Mouse (Mus musculus): ENCODE results near the gene Rnase13. TPM values are rescaled to one million over a fixed set of nuclear protein-coding genes. Genes with fewer than 3 reads are reported as not detected.

Rnase13 gene
- total RNA-seq, 2 experiments from 2014 or later: not detected

DNA sequence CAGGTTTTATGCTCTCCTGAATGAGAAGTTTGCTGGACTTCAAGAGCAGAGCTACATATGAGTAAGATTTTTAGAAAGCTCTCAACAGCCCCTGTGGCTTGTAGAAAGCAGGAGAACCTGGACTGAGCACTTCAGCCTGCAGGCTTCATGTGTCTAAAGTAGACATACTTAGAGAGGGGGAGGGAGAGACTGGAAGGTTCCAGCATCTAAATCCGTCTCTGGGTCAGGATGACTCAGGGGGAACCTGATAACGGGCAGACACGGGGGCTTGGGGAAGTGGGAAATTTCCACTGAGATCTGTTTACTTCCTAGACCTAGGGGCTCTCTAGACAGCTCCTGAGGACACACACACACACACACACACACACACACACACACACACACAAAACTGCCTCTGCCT, 7.5 kb downstream of the Rnase13 start:
- no peak for DNase-seq (ENCODE audit: extremely low spot score in 1 of 2, low spot score in 2 of 2)
- intact Hi-C loops (cut with DNase I): no loop called here

DNA sequence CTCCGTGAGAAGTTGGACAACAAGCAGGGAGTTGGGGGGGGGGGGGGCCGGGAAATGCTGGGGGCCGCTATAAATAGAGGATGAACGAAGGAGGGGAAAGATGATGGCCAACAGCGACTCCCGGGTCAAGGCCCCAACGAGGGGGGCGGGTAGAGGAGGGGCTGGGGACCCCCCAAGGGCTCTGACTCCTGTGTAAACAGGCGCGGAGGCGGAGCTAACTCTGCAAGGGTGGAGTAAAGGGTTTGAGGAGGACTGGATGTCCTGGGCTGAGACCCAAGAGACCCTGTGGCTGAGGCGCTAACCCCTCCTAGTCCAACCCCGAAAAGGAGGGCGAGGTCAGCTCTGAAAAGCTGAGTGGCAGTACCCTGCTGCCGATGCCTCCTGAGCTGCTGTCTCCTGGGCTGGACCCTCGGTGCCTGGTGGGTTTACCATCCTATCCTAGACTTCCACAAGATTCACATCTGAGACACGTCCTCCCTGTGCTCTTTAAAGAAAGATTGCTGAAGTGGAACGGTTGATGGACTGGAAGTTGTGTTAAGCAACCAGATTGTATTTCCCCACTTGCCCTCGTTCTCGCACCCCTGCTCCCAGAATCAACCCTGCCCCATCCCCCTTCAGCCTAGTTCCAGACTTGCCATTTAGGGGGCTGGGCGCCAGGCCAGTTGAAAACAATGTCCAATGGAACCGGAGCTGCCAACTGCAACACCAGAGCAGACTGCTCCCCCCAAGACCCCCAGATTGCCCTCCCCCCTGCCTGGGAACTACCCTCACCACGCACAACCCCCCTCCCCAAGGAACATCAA, 8.4 kb downstream of the Rnase13 start, which contains the start of gene Ndrg2:
Ndrg2 (minus strand) TSS at position 199 of the 803 bp plus-strand sequence.
- intact Hi-C loops (cut with DNase I): no loop called here
- DNase-seq (ENCODE audit: extremely low spot score in 1 of 2, low spot score in 2 of 2): peak; percentile 87 to 92

DNA sequence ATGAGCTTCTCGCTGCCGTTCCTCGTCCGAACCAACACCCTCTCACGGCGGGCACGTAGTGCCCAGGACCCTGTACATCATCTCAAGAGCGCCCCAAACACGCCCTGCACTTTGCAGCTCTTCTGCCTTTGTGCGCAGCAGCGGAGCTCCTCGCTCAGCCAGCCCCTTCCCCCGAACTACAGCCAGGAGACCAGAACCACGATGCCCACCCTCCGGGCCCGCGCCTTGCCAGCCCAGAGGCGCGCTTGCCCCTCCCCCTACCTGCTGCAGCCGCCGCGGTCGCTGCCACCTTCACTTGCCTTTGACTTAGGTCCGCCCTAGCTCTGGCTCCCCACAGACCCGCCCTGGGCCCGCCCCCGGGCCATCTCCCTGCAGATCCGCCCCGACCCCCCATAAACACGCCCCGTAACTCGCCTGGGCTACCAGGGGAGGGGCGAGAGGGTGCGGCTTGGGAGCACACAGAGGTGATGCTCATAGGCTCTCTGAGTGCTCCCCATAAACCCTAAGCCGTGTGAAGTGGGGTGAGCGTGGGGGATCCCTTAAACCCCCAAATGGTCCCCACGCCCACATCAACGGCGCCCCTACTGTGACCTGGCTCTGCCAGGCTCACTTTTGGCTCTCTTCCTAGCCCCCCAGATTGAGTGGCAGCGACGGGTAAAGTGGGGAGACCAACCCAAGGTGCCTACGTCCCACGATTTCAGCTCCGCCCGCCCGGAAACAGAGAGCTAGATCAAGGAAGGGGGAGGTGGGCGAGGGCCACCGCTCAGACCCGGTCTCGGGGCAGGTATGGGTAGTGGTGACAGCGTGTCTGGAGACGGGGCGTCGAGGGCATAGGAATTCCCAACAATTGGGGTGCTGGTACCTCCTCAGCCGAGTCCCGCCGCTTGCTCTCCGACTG, 9.3 kb downstream of the Rnase13 start:
- DNase-seq (ENCODE audit: extremely low spot score in 1 of 2, low spot score in 2 of 2): peak; percentile 59 to 90
- intact Hi-C loops (cut with DNase I): no loop called here

DNA sequence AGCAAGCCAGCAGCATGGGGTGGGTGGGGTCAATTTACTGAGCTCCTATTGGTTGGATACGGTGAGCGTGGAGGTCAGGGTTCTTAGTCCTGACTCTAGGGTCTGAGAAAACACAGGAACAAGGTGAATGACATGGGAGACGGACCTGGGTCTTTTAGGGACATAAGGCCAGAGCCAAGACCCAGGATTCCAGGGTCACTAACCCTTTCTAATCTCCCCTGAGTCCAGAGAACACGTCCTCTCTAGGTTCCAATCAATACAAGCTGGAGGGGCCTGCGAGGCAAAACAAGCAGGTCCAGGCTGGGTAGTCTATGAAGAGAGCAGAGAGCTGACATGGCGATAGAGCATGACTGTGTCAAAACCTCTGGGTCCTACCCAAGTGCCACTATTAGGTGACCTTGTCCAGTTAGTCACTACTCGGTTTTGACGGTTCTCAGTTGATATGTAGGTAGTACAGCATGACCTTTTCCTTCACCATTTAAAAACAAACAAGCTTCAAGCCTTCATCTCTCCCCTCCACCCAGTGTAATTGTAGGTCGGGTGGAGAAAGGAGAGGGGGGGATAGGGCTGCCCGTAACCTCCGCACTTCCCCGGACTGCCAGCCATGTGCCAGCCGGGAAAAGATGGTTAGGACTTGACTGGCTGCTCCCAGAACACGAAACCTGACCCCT, 10.0 kb downstream of the Rnase13 start:
- no peak for DNase-seq (ENCODE audit: extremely low spot score in 1 of 2, low spot score in 2 of 2)
- intact Hi-C loops (cut with DNase I): no loop called here

DNA sequence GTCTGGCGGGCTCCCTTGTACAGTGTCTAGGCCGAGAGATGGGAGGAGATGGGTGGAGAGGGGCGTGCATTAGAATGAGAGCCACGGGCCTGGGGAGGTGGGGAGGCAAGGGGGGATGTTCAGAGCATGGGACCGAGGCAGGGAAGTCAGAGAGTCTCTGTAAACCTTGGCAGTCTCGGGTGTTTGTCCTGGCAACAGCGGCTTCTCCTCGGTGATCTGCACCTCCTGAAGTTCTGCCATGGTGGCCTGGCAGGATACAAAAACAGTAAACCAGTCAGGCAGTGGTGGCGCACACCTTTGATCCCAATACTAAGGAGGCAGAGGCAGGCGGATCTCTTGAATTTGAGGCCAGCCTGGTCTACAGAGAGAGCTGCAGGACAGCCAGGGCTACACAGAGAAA, 11.3 kb downstream of the Rnase13 start:
- intact Hi-C loops (cut with DNase I): no loop called here
- DNase-seq (ENCODE audit: extremely low spot score in 1 of 2, low spot score in 2 of 2): no peak

DNA sequence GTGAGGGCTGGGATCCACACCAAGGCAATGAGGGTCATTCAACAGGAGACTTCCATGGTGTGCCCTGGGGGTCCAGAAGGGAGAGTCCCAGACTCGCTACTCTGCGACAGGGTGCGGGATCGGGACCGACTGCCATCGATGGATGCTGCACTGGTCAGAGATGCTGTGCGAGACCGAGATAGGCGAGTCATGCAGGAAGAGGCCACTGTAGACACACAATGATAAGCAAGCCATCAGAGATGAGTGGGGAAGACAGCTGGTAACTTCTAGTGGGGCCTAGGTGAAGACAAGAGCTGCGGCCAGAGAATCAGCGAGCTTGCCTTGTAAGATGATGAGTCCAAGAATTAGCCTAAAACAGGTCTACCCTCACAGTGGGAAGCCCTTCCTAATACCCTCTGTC, 16.5 kb downstream of the Rnase13 start:
- no peak for DNase-seq (ENCODE audit: extremely low spot score in 1 of 2, low spot score in 2 of 2)
- intact Hi-C loops (cut with DNase I): loop anchor here (5.0 to 10.0 kb wide), 2 partner anchors 116 to 289 kb away; partner anchors contain the start of genes Supt16 and Zfp219

DNA sequence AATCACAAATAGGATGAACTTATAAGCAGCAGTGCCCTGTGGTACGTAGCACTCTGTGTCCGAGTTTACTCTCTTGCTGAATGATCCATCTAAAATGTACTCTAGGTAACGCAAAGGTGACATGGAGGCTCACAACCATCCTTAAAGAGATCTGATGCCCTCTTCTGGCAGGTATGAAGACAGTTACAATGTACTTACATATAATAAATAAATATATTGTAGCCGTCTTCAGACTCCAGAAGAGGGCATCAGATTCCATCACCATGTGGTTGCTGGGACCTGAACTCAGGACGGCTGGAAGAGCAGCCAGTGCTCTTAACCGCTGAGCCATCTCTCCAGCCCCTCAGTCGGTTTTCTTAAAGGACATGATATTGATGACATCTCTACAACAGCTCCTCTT, 17.9 kb downstream of the Rnase13 start:
- DNase-seq (ENCODE audit: extremely low spot score in 1 of 2, low spot score in 2 of 2): no peak
- intact Hi-C loops (cut with DNase I): loop anchor here (2.0 to 10.0 kb wide), 3 partner anchors 26 to 290 kb away; partner anchors contain the start of genes Supt16 and Zfp219

DNA sequence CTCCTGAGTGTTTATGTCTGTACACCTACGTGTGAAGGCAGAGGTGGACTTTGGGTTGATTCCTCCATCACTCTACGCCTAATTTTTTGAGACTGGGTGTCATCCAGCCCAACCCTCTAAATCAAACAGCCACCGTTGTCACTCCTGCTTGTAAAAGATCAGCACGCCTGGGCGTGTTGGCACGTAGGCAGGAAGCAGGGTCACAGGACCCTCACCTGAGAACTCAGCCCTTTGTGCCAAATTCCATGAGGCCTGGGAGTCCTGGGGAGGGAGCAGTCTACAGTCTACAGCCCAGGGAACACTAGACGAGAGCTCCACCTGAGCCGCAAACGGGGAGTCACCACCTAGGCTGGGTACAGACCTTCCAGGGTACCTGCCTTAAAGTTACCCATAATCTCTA, 18.8 kb downstream of the Rnase13 start:
- intact Hi-C loops (cut with DNase I): loop anchor here (2.0 to 10.0 kb wide), 2 partner anchors 27 to 291 kb away; partner anchors contain the start of gene Supt16
- DNase-seq (ENCODE audit: extremely low spot score in 1 of 2, low spot score in 2 of 2): no peak

DNA sequence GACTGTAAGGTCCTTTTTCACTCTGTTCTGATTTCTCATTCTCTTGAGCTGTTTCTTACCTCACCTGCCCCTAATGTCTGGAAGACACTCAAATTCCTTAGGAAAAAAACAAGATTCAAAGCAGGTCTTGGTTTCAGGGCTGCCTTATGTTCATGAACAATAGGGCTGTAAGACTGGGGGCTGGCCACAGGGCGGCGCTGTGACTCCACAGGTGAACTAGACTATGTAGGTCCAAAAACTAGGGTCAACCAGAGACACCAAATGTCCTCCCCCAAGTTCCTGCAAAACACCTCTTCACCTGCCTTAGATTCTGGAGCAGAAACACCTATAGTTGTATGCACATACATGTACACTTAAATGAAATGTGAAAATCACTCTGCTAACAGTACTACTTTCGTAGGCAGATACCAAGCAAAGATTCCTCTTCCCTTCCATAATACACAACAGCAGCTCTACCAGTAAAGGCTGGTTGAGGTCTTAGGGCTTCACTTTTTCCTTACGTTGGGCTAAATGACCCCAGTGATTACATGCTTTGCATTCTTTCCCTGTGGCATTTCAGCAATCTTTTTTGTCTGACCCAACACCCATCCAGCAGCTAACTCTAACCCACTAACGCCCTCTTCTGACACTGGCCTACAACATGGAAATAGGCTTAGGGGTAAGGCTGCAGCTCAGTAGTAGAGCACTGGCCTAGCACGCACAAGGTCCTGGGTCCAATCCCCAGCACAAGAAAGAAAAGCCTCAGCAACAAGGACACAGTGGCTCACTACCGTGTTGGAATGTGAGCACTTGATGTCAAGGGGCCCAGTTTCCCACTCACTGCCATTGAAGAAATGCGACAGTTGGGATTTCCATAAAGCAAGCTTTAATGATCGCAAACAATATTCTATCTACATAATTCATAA, 19.5 kb downstream of the Rnase13 start:
- DNase-seq (ENCODE audit: extremely low spot score in 1 of 2, low spot score in 2 of 2): peak; percentile 49 to 78
- intact Hi-C loops (cut with DNase I): loop anchor here (10.0 kb wide), 1 partner anchor 292 kb away; the partner anchor contains the start of gene Supt16

DNA sequence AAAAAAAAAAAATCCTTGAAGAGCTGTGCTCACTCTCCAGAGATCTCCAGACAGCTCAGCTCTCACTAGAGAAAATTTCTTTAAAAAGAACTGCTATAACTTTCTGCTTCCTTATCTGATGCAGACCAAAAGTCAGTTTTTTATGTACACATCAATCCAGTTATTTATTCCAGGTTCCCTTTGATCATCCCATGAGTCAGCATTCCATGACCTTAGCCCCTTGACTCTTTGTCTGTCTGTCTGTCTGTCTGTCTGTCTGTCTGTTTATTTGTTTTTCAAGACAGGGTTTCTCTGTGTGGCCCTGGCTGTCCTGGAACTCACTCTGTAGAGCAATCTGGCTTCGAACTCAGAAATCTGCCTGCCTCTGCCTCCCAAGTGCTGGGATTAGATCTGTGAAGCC, 23.2 kb downstream of the Rnase13 start:
- intact Hi-C loops (cut with DNase I): no loop called here
- DNase-seq (ENCODE audit: extremely low spot score in 1 of 2, low spot score in 2 of 2): no peak

DNA sequence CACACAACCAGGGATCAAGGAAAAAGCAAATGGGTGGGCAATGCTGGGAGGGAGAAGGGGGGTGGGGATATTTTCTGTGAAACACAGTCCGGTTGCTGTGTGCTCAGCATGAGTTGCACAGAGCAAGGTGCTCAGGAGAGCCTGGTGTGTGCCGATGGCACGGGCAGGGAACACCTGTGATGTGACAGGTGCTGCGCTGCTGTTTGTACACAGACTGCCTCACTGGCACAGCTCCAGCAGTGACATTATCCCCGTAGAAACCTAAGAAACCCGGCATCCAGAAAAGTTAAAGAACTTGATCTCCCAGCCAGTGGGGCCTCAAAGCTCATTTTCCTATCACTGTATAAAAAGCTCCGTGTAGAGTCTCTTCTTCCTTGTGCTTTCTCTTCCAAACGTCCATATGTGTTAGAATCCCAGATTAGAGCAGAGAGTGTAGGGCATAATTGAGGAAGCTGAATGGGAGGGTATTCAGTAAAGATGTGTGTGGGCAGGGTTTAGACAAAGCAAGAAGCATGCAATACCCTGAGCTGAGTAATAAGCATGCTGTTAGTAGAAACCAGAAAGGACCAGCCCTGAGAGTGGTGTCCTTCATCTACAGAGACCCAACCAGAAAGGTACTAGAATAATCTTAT, 25.9 kb downstream of the Rnase13 start:
- DNase-seq (ENCODE audit: extremely low spot score in 1 of 2, low spot score in 2 of 2): no peak
- intact Hi-C loops (cut with DNase I): no loop called here

DNA sequence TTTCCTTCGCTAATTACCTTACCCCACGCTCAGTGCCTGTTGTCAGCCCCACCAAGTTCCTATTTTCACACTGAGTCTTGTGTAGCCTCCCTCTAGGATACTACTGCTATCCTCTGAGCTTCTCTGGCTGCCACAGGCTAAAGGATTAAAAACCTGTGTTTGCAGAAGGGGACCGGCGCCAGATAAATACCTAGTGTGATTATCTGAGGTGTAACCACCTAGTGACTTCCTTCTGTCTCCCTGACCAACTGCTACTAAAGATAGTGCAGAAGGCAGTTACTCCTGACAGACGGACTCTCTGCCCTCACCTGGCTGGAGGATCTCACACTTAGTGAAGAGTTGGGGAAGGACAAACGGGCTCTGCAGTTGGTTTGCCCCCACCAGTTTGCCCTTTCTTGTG, 26.6 kb downstream of the Rnase13 start:
- DNase-seq (ENCODE audit: extremely low spot score in 1 of 2, low spot score in 2 of 2): no peak
- intact Hi-C loops (cut with DNase I): no loop called here

DNA sequence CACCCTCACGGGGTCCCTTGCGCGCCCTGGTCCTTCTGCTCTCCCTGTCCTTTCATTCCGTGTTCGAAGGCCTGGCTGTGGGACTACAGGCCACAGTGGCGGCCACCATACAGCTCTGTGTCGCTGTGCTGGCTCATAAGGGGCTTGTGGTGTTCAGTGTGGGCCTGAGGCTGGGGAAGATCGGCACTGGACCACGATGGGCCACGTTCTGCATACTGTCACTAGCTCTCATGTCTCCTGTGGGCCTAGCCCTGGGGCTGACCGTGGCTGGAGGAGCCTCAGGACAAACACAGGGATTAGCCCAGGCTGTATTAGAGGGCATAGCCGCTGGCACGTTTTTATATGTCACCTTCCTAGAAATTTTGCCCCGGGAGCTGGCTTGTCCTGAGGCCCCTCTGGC, 27.5 kb downstream of the Rnase13 start:
- DNase-seq (ENCODE audit: extremely low spot score in 1 of 2, low spot score in 2 of 2): no peak
- intact Hi-C loops (cut with DNase I): no loop called here

DNA sequence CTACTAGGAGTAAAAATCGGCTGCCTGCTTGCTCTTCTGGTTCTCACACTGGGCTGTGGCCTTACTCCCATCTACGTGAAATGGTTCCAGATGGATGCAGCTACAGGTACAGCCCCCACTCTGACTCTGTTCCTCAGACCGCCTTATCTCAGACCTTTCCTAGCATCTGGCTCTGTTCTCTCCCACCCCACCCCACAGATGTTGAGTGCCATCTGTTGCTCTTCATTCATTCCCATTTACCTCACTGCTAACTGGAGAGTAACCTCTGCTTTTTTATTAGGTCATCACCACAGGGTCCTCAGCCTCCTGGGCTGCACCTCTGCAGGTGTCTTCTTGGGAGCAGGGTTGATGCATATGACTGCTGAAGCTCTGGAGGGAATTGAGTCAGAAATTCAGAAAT, 28.8 kb downstream of the Rnase13 start:
- intact Hi-C loops (cut with DNase I): no loop called here
- no peak for DNase-seq (ENCODE audit: extremely low spot score in 1 of 2, low spot score in 2 of 2)

DNA sequence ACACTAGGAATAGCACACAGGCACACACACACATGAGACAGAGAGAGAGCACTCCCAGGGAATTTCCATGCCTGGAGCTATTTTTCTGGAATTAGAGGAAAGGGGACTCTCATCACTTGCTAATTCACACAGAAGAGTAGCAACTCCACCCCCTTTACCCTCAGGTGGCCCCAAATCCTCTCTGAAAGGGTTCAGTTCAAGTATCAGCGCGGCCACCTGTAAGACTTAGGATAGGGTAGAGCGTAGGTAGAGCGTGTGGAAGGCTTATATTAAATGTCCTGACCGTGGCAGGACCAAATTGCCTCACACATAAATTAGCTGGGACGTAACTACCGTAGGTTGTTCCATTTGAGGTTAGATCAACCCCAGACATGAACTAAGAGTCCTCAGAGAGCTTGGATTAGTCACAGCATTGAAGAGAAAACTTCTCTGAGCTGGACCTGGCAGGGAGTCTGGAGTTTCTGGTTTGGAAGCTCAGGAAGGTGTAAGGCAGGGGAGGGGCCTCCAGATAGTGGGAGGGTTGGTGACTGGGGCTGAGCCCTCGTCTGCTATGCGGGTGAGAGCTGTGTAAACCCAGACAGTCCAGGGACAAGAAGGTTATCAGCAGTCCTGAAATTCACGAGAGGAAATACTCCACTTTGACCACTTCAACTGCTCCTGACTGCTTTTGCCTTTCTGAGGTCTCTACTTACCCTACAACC, 29.3 kb downstream of the Rnase13 start:
- intact Hi-C loops (cut with DNase I): no loop called here

DNA sequence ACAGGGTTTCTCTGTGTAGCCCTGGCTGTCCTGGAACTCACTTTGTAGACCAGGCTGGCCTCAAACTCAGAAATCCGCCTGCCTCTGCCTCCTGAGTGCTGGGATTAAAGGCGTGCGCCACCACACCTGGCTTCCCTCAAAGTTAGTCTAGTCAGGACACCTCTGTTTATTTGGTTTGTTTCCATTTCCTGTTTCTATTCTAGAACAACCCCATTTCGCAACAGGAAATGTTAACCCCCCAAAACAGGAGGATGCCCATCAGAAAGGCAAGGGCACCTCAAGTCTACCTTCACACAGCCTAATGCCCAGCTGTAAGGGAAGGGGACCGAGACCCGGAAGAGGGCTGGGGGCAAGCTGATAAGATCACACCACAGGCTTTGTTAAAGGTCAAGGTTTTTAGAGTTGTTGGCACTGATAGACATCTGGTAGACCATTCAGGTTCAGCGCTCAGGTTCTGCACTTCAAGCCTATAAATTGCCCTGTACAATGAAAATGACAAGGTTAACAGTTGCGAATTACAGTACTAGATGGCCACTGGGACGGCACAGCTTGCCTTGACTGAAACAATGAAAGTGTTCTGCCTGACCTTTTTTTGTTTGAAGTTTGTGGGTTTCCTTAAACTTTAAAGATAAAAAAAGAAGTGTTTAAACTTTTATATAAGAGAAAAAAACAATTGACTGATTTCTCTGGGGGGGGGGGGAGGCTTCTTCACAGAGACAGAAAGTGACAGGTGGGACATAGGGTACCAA, 30.2 kb downstream of the Rnase13 start, which contains the start of gene Slc39a2:
Slc39a2 (plus strand) TSS at position 699 of the 749 bp plus-strand sequence.
- DNase-seq (ENCODE audit: extremely low spot score in 1 of 2, low spot score in 2 of 2): no peak
- intact Hi-C loops (cut with DNase I): no loop called here

More for the DNA sequence above, 29.3 kb downstream of the Rnase13 start:
- DNase-seq (ENCODE audit: extremely low spot score in 1 of 2, low spot score in 2 of 2): no peak
